Comparison of ENCODE assay signal across 17 mouse cellular contexts in genomic region chr7:83140216-83140615, GRCm38 (mm10).
DNase-seq lines count a peak whose midpoint lies in the region; ATAC-seq and TF ChIP-seq lines count a peak whose summit lies in the region.
"Had no signal": no experiment of that assay in that cellular context is flagged by ENCODE, and none has a peak within 500 bp of the region (broad histone marks: within the 10 kb centered on the region; RNA-seq: fewer than 3 reads in every experiment).

No protein-coding gene starts in this region.

- H3K9ac ChIP-seq in limb, embryonic 13.5 days = no peak overlapping the region
- no peak overlapping the region for H3K9ac ChIP-seq in midbrain, postnatal 0 days (replicated peaks; ENCODE audit: low read length, poor library complexity, severe bottlenecking)
- H3K9ac ChIP-seq: embryonic facial prominence, embryonic 12.5 days; forebrain, embryonic 15.5 days; neural tube, embryonic 13.5 days; stomach, embryonic 15.5 days had no signal

- intact Hi-C loops in heart, postnatal 10 days (cut with DNase I) = no loop called here

- no peak overlapping the region for H3K27ac ChIP-seq in limb, embryonic 13.5 days
- no peak overlapping the region for H3K27ac ChIP-seq in midbrain, postnatal 0 days (ENCODE audit: low read depth, low read length)
- H3K27ac ChIP-seq: embryonic facial prominence, embryonic 12.5 days; forebrain, embryonic 15.5 days; neural tube, embryonic 13.5 days; stomach, embryonic 15.5 days had no signal

- DNase-seq in embryo, embryonic 11 days = peak; percentile 34
- no peak for DNase-seq in embryo, embryonic 10 days (ENCODE audit: low spot score)
- peak; percentile 9 for DNase-seq in embryo, embryonic 11.5 days (ENCODE audit: low read depth, low spot score)
- DNase-seq in heart, postnatal 10 days = peak; percentile 24 to 36
- DNase-seq in midbrain, postnatal 0 days (ENCODE audit: low spot score) = no peak
- DNase-seq in adrenal gland, adult 2 months = no peak
- no peak for DNase-seq in ovary, postnatal 36 days (ENCODE audit: low spot score)
- DNase-seq: B cell, adult 2 months; midbrain, embryonic 14.5 days; right cerebral cortex, postnatal 14 days; thymus, postnatal 36 days had no signal

- no peak for TF ChIP-seq CTCF in midbrain, postnatal 0 days (IDR thresholded peaks at IDR 0.05)

- H3K4me3 ChIP-seq in limb, embryonic 13.5 days = no peak overlapping the region
- H3K4me3 ChIP-seq in midbrain, postnatal 0 days (ENCODE audit: low read depth, low read length) = no peak overlapping the region
- H3K4me3 ChIP-seq: embryonic facial prominence, embryonic 12.5 days; forebrain, embryonic 15.5 days; neural tube, embryonic 13.5 days; stomach, embryonic 15.5 days had no signal

- no peaks in the 10 kb centered on the region for H3K9me3 ChIP-seq in limb, embryonic 13.5 days
- no peaks in the 10 kb centered on the region for H3K9me3 ChIP-seq in midbrain, postnatal 0 days (ENCODE audit: low read length)
- H3K9me3 ChIP-seq: embryonic facial prominence, embryonic 12.5 days; forebrain, embryonic 15.5 days; neural tube, embryonic 13.5 days; stomach, embryonic 15.5 days had no signal

- H3K4me2 ChIP-seq in limb, embryonic 13.5 days (replicated peaks) = no peak overlapping the region
- H3K4me2 ChIP-seq in midbrain, postnatal 0 days (ENCODE audit: low read depth, low read length, poor library complexity, severe bottlenecking) = no peak overlapping the region
- H3K4me2 ChIP-seq: embryonic facial prominence, embryonic 12.5 days; forebrain, embryonic 15.5 days; neural tube, embryonic 13.5 days; stomach, embryonic 15.5 days had no signal

- H3K27me3 ChIP-seq in limb, embryonic 13.5 days = no peaks in the 10 kb centered on the region
- no peaks in the 10 kb centered on the region for H3K27me3 ChIP-seq in midbrain, postnatal 0 days (ENCODE audit: insufficient read depth, low read length)
- H3K27me3 ChIP-seq: embryonic facial prominence, embryonic 12.5 days; forebrain, embryonic 15.5 days; neural tube, embryonic 13.5 days; stomach, embryonic 15.5 days had no signal

- 25% methylated on average over 4 of the region's 4 CpGs for WGBS in limb, embryonic 13.5 days
- 37% methylated on average over 4 of the region's 4 CpGs for WGBS in midbrain, postnatal 0 days

- peaks cover 13% of the 10 kb centered on the region for H3K4me1 ChIP-seq in limb, embryonic 13.5 days
- H3K4me1 ChIP-seq in midbrain, postnatal 0 days (ENCODE audit: insufficient read depth, low read length) = no peaks in the 10 kb centered on the region
- H3K4me1 ChIP-seq: embryonic facial prominence, embryonic 12.5 days; forebrain, embryonic 15.5 days; neural tube, embryonic 13.5 days; stomach, embryonic 15.5 days had no signal

- peak; percentile 48; the same call in 1 of the 2 replicates for ATAC-seq in limb, embryonic 13.5 days (ENCODE audit: low FRiP score, low read depth)
- no peak for ATAC-seq in midbrain, postnatal 0 days (ENCODE audit: low FRiP score)
- ATAC-seq: forebrain, embryonic 15.5 days; inflammation-experienced regulatory T-cells, adult 6 months had no signal

- no peaks in the 10 kb centered on the region for H3K36me3 ChIP-seq in limb, embryonic 13.5 days
- no peaks in the 10 kb centered on the region for H3K36me3 ChIP-seq in midbrain, postnatal 0 days (ENCODE audit: insufficient read depth, low read length)
- H3K36me3 ChIP-seq: embryonic facial prominence, embryonic 12.5 days; forebrain, embryonic 15.5 days; neural tube, embryonic 13.5 days; stomach, embryonic 15.5 days had no signal

Comparison
In these comparisons a context has a peak if more than half of its experiments do, and no peak if none do; other contexts are left out.
1. DNase-seq: peak in embryo, embryonic 11 days (single experiment), embryo, embryonic 11.5 days (single experiment) and heart, postnatal 10 days (2 of 2); none in embryo, embryonic 10 days (single experiment), midbrain, postnatal 0 days (single experiment), adrenal gland, adult 2 months (single experiment) and ovary, postnatal 36 days (single experiment).